Mouse (Mus musculus) layer of hippocampus, adult 9-11 months (tissue): Measurements from ENCODE around the gene Gm29797.

Experiments
- DNase-seq: peaks from one replicate; pipeline ENCODE4 v3.0.0; 2022

Gene Gm29797

GRCm38 (mm10) chr2:181656734-181657133 is at the start of gene Gm29797:
Gene Gm29797 (plus strand): TSS chr2:181657034.
- DNase-seq, result no peak

GRCm38 (mm10) chr2:181618761-181619495 is 37.9 kb upstream of the Gm29797 start:
- DNase-seq, result no peak

- DNase-seq, result no peak
These were observed 33.4 kb upstream of the Gm29797 start for GRCm38 (mm10) chr2:181623401-181623800.

GRCm38 (mm10) chr2:181628471-181628870 is 28.4 kb upstream of the Gm29797 start:
- no peak for DNase-seq

DNA sequence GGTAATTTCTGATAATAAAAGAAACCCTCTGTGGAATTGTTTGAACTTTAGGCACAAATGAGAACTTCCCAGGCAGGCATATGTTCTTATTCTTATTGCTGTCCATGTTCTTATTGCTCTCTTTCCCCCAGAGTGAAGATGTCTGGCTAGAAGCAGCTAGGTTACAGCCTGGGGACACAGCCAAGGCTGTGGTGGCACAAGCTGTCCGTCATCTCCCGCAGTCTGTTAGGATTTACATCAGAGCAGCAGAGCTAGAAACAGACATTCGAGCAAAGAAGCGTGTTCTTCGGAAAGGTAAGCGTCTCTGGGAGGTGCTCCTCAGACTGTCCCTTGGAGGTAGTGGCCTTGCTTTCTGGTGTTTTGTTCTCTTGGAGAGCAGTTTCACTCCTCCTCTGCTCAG is 24.2 kb upstream of the Gm29797 start:
- DNase-seq, result peak; percentile 39

GRCm38 (mm10) chr2:181635865-181636264 is 21.0 kb upstream of the Gm29797 start:
- no peak for DNase-seq

GRCm38 (mm10) chr2:181644361-181644760 is 12.5 kb upstream of the Gm29797 start:
- DNase-seq, result no peak

DNA sequence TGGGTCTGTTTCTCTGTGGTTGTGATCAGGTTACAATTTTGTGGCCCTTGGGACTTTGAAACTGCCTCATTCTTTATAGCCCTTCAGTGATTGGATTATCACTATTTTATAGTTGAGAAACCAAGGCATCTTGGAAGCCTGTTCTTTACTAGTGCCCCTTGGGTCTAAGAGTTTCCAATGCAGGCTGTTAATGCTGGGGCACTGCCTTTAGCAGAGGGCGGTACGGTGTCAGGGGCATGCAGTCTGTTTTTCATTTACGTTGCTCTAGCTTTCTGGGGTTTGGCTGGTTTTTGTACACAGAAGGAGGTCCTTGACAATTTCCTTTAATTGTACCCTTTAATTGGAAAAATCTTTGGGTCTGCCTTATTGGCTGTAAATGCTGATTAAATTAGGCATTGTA is 11.2 kb upstream of the Gm29797 start:
- no peak for DNase-seq

DNA sequence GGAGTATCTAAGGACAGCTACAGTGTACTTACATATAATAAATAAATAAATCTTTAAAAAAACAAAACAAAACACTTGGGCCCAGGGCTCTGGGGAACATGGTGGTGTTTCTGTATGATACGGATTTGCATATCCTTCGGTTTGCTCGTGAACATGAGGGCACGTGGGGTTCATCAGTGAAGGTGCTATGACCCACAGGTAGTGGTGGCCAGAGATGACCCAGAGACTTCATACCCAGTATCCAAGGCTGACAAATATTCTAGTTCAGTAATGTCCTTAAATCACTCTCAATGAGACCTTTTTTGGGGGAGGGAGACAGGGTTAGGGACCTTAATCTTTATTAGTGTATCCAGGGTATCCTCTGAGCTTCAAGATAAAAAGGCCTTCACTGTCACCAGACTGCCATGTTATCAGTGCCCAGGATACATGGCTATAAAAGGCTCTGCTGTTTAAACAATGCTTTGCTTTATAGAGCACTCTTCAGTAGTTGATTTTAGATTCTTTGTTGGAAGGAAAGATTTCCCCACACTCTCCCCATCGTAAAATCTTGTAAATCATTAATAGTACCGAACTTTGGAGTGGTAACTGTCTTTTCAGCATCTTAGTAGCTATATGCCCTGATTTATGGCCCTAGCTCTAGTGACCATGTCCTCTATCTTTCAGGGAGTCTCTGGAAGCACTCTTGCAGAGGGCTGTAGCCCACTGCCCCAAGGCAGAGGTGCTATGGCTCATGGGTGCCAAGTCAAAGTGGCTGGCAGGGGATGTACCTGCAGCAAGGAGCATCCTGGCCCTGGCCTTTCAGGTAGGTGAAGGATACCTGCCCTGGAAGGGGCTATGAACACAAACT is 10.0 kb upstream of the Gm29797 start:
- DNase-seq, result no peak

GRCm38 (mm10) chr2:181648926-181649325 is 7.9 kb upstream of the Gm29797 start:
- DNase-seq, result peak; percentile 53

DNA sequence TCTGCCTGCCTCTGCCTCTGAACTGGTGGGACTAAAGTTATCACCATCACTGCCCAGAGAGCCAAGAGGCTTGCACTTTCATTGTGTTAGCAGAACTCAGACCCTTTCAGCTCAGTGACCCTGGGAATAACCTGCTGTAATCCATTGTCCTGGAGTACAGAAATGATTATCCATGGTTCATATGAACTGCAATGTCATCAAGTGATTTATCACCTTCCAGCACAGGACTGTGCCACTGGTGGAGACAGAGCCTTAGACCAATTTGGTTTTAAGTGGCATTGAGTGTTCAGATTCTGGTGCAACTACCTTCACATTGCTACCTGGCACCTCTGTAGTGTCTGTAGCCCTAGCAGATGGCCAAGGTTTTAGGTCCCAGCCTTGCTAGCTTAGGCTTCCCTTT is 3.8 kb upstream of the Gm29797 start:
- no peak for DNase-seq

DNA sequence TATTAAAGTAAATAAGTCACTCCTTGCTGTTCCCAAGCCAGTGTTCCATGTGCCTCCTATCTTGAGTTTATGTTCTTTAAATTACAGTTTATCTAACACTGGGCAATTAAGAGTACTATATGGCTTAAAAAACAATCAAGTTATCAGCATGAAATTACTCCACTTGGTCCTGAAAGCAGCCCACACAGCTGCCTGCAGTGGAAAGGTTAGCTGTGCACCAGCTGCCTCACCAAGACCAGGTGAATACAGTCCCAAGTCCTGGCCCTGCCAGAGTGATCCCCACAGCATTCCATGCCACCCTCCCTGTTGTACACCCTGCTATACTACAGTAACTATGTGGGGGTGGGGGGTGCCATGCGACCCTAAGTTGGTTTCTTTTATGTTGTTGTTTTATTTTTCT is 3.3 kb upstream of the Gm29797 start:
- no peak for DNase-seq

DNA sequence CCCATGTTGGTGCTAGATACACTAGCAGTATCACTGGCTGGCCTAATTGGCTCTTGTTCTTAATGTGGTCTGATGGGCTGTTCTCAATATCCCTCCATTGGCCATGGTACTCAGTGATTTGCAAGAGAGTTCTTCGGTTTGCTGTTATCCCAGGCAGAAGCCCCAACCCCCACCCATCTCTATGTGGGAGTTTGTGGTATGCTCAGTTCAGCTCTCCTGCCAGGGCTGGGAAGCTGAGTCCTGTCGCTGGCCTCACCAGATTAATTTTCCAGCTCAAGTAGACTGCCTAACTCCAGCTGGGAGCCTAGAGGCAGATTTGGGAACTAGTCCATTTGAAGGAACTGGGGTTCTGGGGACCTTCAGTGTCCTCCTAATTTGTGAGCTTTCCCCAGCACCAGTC is 607 bp downstream of the Gm29797 start:
- DNase-seq, result no peak

GRCm38 (mm10) chr2:181658528-181658927 is 1.7 kb downstream of the Gm29797 start:
- DNase-seq, result no peak

GRCm38 (mm10) chr2:181658930-181659555 is 2.2 kb downstream of the Gm29797 start:
- peak; percentile 81 for DNase-seq

GRCm38 (mm10) chr2:181659609-181660055 is 2.8 kb downstream of the Gm29797 start:
- DNase-seq, result peak; percentile 89

DNA sequence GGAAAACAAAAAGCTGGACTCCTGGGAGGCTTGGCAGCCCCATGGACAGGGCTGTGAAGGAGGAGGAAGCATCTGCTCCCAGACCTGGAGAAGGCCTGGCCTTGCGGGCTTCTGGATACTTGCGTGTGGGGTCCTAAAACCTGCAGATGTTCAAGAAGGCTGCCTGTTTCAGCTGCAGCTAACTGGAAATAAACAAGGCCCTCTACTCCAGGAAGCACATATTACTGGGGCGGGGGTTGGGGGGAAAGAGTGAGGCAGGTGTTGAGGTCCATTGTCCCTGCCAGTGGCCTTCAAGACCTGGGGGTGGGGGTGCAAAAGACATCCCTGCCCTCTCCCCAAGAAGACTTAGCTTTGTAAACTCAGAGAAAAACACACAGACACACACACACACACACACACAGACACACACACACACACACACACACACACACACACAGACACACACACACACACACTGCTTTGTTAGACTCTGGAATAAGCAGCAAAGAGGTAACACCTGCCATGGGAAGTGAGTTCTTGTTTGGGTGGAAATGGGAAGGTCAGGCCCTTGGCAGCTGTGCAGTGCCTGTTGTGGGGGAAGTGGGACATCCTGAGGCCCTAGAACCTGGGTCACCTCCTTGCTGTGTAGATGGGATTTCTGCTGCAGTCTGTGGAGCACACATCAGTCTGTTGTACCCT is 5.9 kb downstream of the Gm29797 start:
- DNase-seq, result no peak

GRCm38 (mm10) chr2:181663298-181663630 is 6.4 kb downstream of the Gm29797 start:
- no peak for DNase-seq

DNA sequence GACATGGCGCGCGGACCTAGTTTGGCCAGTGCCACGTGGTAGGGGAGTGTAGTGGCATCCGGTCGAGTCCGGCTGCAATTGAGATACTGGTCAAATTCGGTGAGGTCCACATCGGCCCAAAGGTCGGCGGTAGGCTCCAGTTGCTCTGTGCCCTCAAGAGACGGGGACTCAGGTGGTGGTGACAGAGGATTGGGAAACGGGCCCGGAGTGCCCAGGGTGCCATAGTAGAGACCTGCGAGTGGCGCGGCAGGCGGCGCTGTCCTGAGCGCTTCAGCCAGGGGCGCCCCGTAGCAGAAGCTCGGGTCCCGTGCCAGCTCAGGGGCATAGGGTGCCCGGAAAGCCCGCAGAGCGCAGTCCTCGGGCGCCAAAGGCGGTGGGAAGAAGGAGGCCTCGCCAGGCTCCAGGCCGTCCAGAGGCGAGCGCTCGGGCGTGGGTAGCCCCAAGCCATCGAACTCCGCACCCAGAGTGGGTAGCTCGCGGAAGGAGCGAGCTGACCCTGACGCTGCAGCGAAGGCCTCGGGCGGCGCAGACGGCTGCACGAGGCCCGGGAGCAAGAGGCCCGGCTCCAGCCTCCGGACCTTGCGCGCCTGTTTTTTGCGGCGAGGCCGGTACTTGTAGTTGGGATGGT is 13.6 kb downstream of the Gm29797 start:
- no peak for DNase-seq

DNA sequence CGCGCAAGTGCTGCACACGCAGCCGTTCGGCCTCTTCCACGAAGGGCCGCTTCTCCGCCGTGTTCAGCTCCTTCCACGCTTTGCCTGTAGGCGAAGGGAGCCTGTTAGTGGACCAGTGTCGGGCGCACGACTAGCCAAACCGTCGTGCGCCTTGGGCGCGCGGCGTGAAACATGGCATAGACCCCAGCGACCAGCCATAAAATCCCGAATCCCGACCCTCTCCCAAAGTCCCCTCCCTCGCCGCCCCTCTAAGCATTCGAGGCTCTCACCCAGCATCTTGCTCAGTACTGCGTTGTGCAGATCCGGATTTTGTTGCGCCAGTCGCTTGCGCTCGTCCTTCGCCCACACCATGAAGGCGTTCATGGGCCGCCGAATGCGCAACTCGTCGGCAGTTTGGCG is 14.1 kb downstream of the Gm29797 start:
- no peak for DNase-seq

GRCm38 (mm10) chr2:181671326-181671725 is 14.5 kb downstream of the Gm29797 start, which contains the start of gene Sox18:
Gene Sox18 (minus strand): TSS chr2:181671640.
- no peak for DNase-seq

DNA sequence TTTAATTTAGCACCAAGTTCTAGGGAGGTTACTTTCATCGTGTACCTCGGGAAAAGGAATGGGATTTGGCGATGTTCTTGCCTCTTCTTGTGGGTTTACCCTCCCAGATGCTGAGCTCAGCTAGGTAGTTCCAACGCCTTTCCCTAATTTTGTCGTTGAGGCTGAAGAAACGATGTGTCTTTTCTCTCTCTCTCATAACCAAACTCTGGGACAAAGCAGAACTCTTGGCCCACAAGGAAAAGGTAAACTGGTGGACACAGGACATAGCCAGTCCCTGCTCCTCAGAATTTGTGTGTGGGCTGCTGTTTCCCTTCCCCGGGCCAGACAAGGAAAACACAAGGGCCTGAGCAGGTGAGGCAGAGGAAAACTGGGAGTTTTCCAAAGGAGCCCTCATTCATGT is 15.2 kb downstream of the Gm29797 start:
- DNase-seq, result no peak

DNA sequence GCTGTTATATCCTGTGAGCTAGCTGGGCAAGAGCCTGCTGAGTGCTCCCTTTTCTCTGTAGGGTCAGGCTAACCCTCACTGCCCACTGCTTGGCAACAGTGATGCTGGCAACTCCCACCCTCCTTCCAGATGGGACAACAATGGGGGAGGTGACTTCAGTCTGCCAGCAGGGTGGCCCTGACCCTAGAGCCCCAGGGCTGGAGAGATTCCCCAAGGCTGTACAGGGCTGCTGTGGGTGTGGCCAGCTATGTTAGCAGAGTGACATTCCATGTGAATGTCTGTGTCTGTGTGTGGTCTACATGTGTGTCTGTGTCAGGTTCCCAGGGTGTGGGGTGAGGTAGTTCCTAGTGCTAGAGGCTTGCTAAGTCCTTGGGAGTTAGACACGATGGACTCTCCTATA is 16.7 kb downstream of the Gm29797 start:
- DNase-seq, result no peak
